Mouse (Mus musculus): Measurements from ENCODE around the gene Chmp6. TPM values are rescaled to one million over a fixed set of nuclear protein-coding genes. Genes with fewer than 3 reads are reported as not detected.
A peak's percentile ranks its signal among the peaks of the same experiment; 100 is the strongest.

Gene Chmp6
- polyA plus RNA-seq, 1 experiment, result 43.9 TPM

- 6% methylated on average over 7 of the region's 7 CpGs for WGBS
- peak overlapping the region; percentile 62 for H3K27ac ChIP-seq (ENCODE audit: insufficient read depth, low read length)
Observed at GRCm38 (mm10) chr11:119912845-119913244, 396 bp upstream of the Chmp6 start.

GRCm38 (mm10) chr11:119913935-119914314 is 684 bp downstream of the Chmp6 start:
- WGBS, result 0% methylated on average over 26 of the region's 26 CpGs
- Histone ChIP-seq H3K4me3 (replicated peaks; ENCODE audit: insufficient read depth, low read depth, low read length) (peak overlapping the region; percentile 89), H3K27ac (ENCODE audit: insufficient read depth, low read length) (peak overlapping the region; percentile 34; the same call in 1 of the 2 replicates), H3K27me3 (ENCODE audit: control insufficient read depth, insufficient read depth, low read length) (no peaks in the 10 kb centered on the region), H3K4me1 (ENCODE audit: control insufficient read depth, insufficient read depth, low read length) (peaks cover 17% of the 10 kb centered on the region; the same call in 1 of the 2 replicates)
- TF ChIP-seq POLR2A (IDR thresholded peaks at IDR 0.05; ENCODE audit: borderline replicate concordance, insufficient read depth, low read length) (no peak), CTCF (IDR thresholded peaks at IDR 0.05; ENCODE audit: borderline replicate concordance, insufficient read depth, low read depth, low read length) (no peak)
- no peak for DNase-seq

More at GRCm38 (mm10) chr11:119912845-119913244, 396 bp upstream of the Chmp6 start:
- H3K4me1 ChIP-seq (ENCODE audit: control insufficient read depth, insufficient read depth, low read length), result peaks cover 21% of the 10 kb centered on the region; the same call in 1 of the 2 replicates
- TF ChIP-seq CTCF (IDR thresholded peaks at IDR 0.05; ENCODE audit: borderline replicate concordance, insufficient read depth, low read depth, low read length) (no peak), POLR2A (IDR thresholded peaks at IDR 0.05; ENCODE audit: borderline replicate concordance, insufficient read depth, low read length) (no peak)
- no peaks in the 10 kb centered on the region for H3K27me3 ChIP-seq (ENCODE audit: control insufficient read depth, insufficient read depth, low read length)
- peak overlapping the region; percentile 89 for H3K4me3 ChIP-seq (replicated peaks; ENCODE audit: insufficient read depth, low read depth, low read length)
- DNase-seq, result no peak

DNA sequence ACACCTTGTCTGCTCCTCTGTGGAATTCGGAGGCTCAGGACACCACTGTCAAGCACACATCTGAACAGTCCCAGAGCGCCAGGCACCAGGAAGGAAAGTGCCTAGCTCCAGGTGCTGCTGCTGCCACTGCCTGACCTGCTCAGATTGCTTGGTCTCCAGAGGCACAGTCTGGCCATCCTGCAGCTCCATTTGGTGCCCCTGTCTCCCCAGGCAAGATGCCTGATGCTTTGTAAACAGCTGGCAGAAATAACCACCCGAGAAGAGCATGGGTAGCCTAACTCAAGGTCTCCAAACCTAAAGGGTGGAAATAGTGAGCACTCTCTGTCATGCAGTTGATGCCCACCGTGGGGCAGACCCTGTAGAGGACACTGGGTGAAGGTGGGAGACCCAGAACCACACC is 1.1 kb downstream of the Chmp6 start:
- Histone ChIP-seq H3K4me1 (ENCODE audit: control insufficient read depth, insufficient read depth, low read length) (peaks cover 17% of the 10 kb centered on the region; the same call in 1 of the 2 replicates), H3K4me3 (replicated peaks; ENCODE audit: insufficient read depth, low read depth, low read length) (peak overlapping the region; percentile 89), H3K27ac (ENCODE audit: insufficient read depth, low read length) (no peak overlapping the region), H3K27me3 (ENCODE audit: control insufficient read depth, insufficient read depth, low read length) (no peaks in the 10 kb centered on the region)
- 6% methylated on average over 4 of the region's 4 CpGs for WGBS
- TF ChIP-seq CTCF (IDR thresholded peaks at IDR 0.05; ENCODE audit: borderline replicate concordance, insufficient read depth, low read depth, low read length) (no peak), POLR2A (IDR thresholded peaks at IDR 0.05; ENCODE audit: borderline replicate concordance, insufficient read depth, low read length) (no peak)
- no peak for DNase-seq

GRCm38 (mm10) chr11:119915666-119916065 is 2.4 kb downstream of the Chmp6 start:
- no peak for TF ChIP-seq POLR2A (IDR thresholded peaks at IDR 0.05; ENCODE audit: borderline replicate concordance, insufficient read depth, low read length)
- no peak for TF ChIP-seq CTCF (IDR thresholded peaks at IDR 0.05; ENCODE audit: borderline replicate concordance, insufficient read depth, low read depth, low read length)
- 72% methylated on average over 9 of the region's 9 CpGs for WGBS
- Histone ChIP-seq H3K27me3 (ENCODE audit: control insufficient read depth, insufficient read depth, low read length) (no peaks in the 10 kb centered on the region), H3K4me1 (ENCODE audit: control insufficient read depth, insufficient read depth, low read length) (peaks cover 17% of the 10 kb centered on the region; the same call in 1 of the 2 replicates), H3K27ac (ENCODE audit: insufficient read depth, low read length) (no peak overlapping the region), H3K4me3 (replicated peaks; ENCODE audit: insufficient read depth, low read depth, low read length) (no peak overlapping the region)
- DNase-seq, result no peak

GRCm38 (mm10) chr11:119916102-119916790 is 3.0 kb downstream of the Chmp6 start:
- peaks cover 17% of the 10 kb centered on the region; the same call in 1 of the 2 replicates for H3K4me1 ChIP-seq (ENCODE audit: control insufficient read depth, insufficient read depth, low read length)
- no peaks in the 10 kb centered on the region for H3K27me3 ChIP-seq (ENCODE audit: control insufficient read depth, insufficient read depth, low read length)
- H3K27ac ChIP-seq (ENCODE audit: insufficient read depth, low read length), result no peak overlapping the region
- TF ChIP-seq POLR2A (IDR thresholded peaks at IDR 0.05; ENCODE audit: borderline replicate concordance, insufficient read depth, low read length) (no peak), CTCF (IDR thresholded peaks at IDR 0.05; ENCODE audit: borderline replicate concordance, insufficient read depth, low read depth, low read length) (no peak)
- 72% methylated on average over 15 of the region's 15 CpGs for WGBS
- DNase-seq, result no peak
- no peak overlapping the region for H3K4me3 ChIP-seq (replicated peaks; ENCODE audit: insufficient read depth, low read depth, low read length)

DNA sequence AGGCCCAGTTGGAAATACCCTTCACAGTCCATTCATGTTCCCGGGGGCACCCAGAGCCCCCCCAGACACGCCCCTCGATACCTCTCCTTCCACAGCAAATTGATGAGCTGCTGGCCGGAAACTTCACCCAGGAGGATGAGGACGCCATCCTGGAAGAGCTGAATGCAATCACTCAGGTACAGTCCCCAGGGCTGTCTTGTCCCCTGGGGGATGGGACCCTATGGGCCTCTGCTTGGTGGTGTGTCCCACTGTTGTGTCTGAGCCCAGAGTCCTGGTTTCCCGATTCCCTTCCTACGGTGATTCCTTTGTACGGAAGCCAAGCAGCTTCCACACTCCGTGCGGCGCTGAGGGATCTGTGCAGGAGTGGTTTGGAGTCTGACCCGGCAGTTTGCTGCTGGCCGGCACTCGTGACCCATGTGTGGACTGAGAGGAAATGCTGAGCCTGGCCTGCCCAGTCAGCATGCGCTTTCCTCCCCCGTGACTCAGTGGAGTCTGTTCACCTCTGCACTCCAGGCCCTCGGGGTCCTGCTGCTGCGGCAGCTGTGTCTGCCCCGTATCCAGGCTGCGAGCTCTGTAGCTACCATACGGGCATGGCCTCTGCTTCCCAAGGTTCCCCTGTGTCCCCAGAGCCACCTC is 3.7 kb downstream of the Chmp6 start:
- 91% methylated on average over 21 of the region's 21 CpGs for WGBS
- Histone ChIP-seq H3K27me3 (ENCODE audit: control insufficient read depth, insufficient read depth, low read length) (no peaks in the 10 kb centered on the region), H3K4me1 (ENCODE audit: control insufficient read depth, insufficient read depth, low read length) (peaks cover 17% of the 10 kb centered on the region; the same call in 1 of the 2 replicates), H3K27ac (ENCODE audit: insufficient read depth, low read length) (no peak overlapping the region), H3K4me3 (replicated peaks; ENCODE audit: insufficient read depth, low read depth, low read length) (no peak overlapping the region)
- no peak for DNase-seq
- no peak for TF ChIP-seq POLR2A (IDR thresholded peaks at IDR 0.05; ENCODE audit: borderline replicate concordance, insufficient read depth, low read length)
- no peak for TF ChIP-seq CTCF (IDR thresholded peaks at IDR 0.05; ENCODE audit: borderline replicate concordance, insufficient read depth, low read depth, low read length)

GRCm38 (mm10) chr11:119918521-119918920 is 5.3 kb downstream of the Chmp6 start:
- no peak for TF ChIP-seq CTCF (IDR thresholded peaks at IDR 0.05; ENCODE audit: borderline replicate concordance, insufficient read depth, low read depth, low read length)
- TF ChIP-seq POLR2A (IDR thresholded peaks at IDR 0.05; ENCODE audit: borderline replicate concordance, insufficient read depth, low read length), result no peak
- H3K4me3 ChIP-seq (replicated peaks; ENCODE audit: insufficient read depth, low read depth, low read length), result no peak overlapping the region
- H3K27me3 ChIP-seq (ENCODE audit: control insufficient read depth, insufficient read depth, low read length), result no peaks in the 10 kb centered on the region
- no peak overlapping the region for H3K27ac ChIP-seq (ENCODE audit: insufficient read depth, low read length)
- DNase-seq, result no peak
- peaks cover 14% of the 10 kb centered on the region; the same call in 1 of the 2 replicates for H3K4me1 ChIP-seq (ENCODE audit: control insufficient read depth, insufficient read depth, low read length)
- WGBS, result 73% methylated on average over 7 of the region's 7 CpGs
